Mouse (Mus musculus): ENCODE measurements around the gene Man1b1. TPM values are rescaled to one million over a fixed set of nuclear protein-coding genes. Genes with fewer than 3 reads are reported as not detected.

Gene Man1b1
- polyA plus RNA-seq, 1 experiment: 23.1 TPM

GRCm38 (mm10) chr2:25292856-25293255 lies 39.3 kb upstream of the Man1b1 start:
- Histone ChIP-seq H3K4me3 (ENCODE audit: control insufficient read depth, insufficient read depth, low read length) (no peak overlapping the region), H3K36me3 (ENCODE audit: control insufficient read depth, insufficient read depth, low read length) (no peaks in the 10 kb centered on the region), H3K27me3 (ENCODE audit: control insufficient read depth, insufficient read depth, low read length) (peaks cover 17% of the 10 kb centered on the region), H3K27ac (ENCODE audit: control insufficient read depth, insufficient read depth, low read length) (no peak overlapping the region), H3K4me1 (replicated peaks; ENCODE audit: control insufficient read depth, insufficient read depth, low read length) (no peaks in the 10 kb centered on the region)
- peak; percentile 71 for DNase-seq
- 3% methylated on average over 1 of the region's 1 CpGs for WGBS
- TF ChIP-seq POLR2A (IDR thresholded peaks at IDR 0.05; ENCODE audit: control insufficient read depth, extremely low read depth, insufficient read depth, low read length, poor library complexity) (no peak), CTCF (IDR thresholded peaks at IDR 0.05; ENCODE audit: borderline replicate concordance, control insufficient read depth, extremely low read depth, insufficient read depth, low read length, poor library complexity) (peak; percentile 77; the same call in 1 of the 2 replicates)

DNA sequence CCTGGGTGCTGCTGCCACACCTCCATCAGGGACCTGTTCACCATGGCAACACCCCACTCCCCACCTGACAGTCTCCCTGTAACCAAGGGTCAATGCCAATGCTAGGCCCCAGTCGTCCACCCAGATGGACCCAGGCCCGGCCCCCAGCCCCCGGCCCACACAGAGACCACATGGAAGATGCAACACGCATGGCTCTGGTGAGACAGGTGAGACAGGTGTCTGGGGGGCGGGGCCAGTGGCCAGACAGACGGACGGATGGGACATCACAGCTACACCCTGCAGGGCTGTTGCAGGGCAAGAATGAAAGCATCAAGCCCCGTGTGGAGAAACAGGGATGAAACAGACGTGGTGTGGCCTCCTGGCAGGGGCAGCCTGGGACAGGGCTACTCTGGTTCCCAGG lies 38.4 kb upstream of the Man1b1 start:
- Histone ChIP-seq H3K36me3 (ENCODE audit: control insufficient read depth, insufficient read depth, low read length) (no peaks in the 10 kb centered on the region), H3K4me3 (ENCODE audit: control insufficient read depth, insufficient read depth, low read length) (no peak overlapping the region), H3K4me1 (replicated peaks; ENCODE audit: control insufficient read depth, insufficient read depth, low read length) (no peaks in the 10 kb centered on the region), H3K27me3 (ENCODE audit: control insufficient read depth, insufficient read depth, low read length) (peaks cover 17% of the 10 kb centered on the region), H3K27ac (ENCODE audit: control insufficient read depth, insufficient read depth, low read length) (no peak overlapping the region)
- DNase-seq: no peak
- TF ChIP-seq POLR2A (IDR thresholded peaks at IDR 0.05; ENCODE audit: control insufficient read depth, extremely low read depth, insufficient read depth, low read length, poor library complexity) (no peak), CTCF (IDR thresholded peaks at IDR 0.05; ENCODE audit: borderline replicate concordance, control insufficient read depth, extremely low read depth, insufficient read depth, low read length, poor library complexity) (no peak)
- WGBS: 87% methylated on average over 9 of the region's 9 CpGs

GRCm38 (mm10) chr2:25297093-25297492 lies 35.0 kb upstream of the Man1b1 start:
- H3K36me3 ChIP-seq (ENCODE audit: control insufficient read depth, insufficient read depth, low read length): no peaks in the 10 kb centered on the region
- no peak overlapping the region for H3K27ac ChIP-seq (ENCODE audit: control insufficient read depth, insufficient read depth, low read length)
- no peaks in the 10 kb centered on the region for H3K4me1 ChIP-seq (replicated peaks; ENCODE audit: control insufficient read depth, insufficient read depth, low read length)
- TF ChIP-seq POLR2A (IDR thresholded peaks at IDR 0.05; ENCODE audit: control insufficient read depth, extremely low read depth, insufficient read depth, low read length, poor library complexity) (no peak), CTCF (IDR thresholded peaks at IDR 0.05; ENCODE audit: borderline replicate concordance, control insufficient read depth, extremely low read depth, insufficient read depth, low read length, poor library complexity) (no peak)
- 74% methylated on average over 8 of the region's 8 CpGs for WGBS
- no peak for DNase-seq
- H3K27me3 ChIP-seq (ENCODE audit: control insufficient read depth, insufficient read depth, low read length): peaks cover 5% of the 10 kb centered on the region
- H3K4me3 ChIP-seq (ENCODE audit: control insufficient read depth, insufficient read depth, low read length): no peak overlapping the region

GRCm38 (mm10) chr2:25298046-25298445 lies 34.1 kb upstream of the Man1b1 start:
- WGBS: 82% methylated on average over 10 of the region's 10 CpGs
- H3K4me1 ChIP-seq (replicated peaks; ENCODE audit: control insufficient read depth, insufficient read depth, low read length): no peaks in the 10 kb centered on the region
- no peak for TF ChIP-seq CTCF (IDR thresholded peaks at IDR 0.05; ENCODE audit: borderline replicate concordance, control insufficient read depth, extremely low read depth, insufficient read depth, low read length, poor library complexity)
- TF ChIP-seq POLR2A (IDR thresholded peaks at IDR 0.05; ENCODE audit: control insufficient read depth, extremely low read depth, insufficient read depth, low read length, poor library complexity): no peak
- DNase-seq: no peak
- no peaks in the 10 kb centered on the region; the same call in 1 of the 2 replicates for H3K27me3 ChIP-seq (ENCODE audit: control insufficient read depth, insufficient read depth, low read length)
- H3K4me3 ChIP-seq (ENCODE audit: control insufficient read depth, insufficient read depth, low read length): no peak overlapping the region
- no peak overlapping the region for H3K27ac ChIP-seq (ENCODE audit: control insufficient read depth, insufficient read depth, low read length)
- H3K36me3 ChIP-seq (ENCODE audit: control insufficient read depth, insufficient read depth, low read length): no peaks in the 10 kb centered on the region

GRCm38 (mm10) chr2:25303452-25303851 lies 28.7 kb upstream of the Man1b1 start:
- 53% methylated on average over 3 of the region's 3 CpGs for WGBS
- Histone ChIP-seq H3K36me3 (ENCODE audit: control insufficient read depth, insufficient read depth, low read length) (no peaks in the 10 kb centered on the region), H3K4me1 (replicated peaks; ENCODE audit: control insufficient read depth, insufficient read depth, low read length) (peaks cover 5% of the 10 kb centered on the region), H3K4me3 (ENCODE audit: control insufficient read depth, insufficient read depth, low read length) (no peak overlapping the region), H3K27me3 (ENCODE audit: control insufficient read depth, insufficient read depth, low read length) (peaks cover 3% of the 10 kb centered on the region; the same call in 1 of the 2 replicates), H3K27ac (ENCODE audit: control insufficient read depth, insufficient read depth, low read length) (no peak overlapping the region)
- DNase-seq: no peak
- TF ChIP-seq POLR2A (IDR thresholded peaks at IDR 0.05; ENCODE audit: control insufficient read depth, extremely low read depth, insufficient read depth, low read length, poor library complexity): no peak
- no peak for TF ChIP-seq CTCF (IDR thresholded peaks at IDR 0.05; ENCODE audit: borderline replicate concordance, control insufficient read depth, extremely low read depth, insufficient read depth, low read length, poor library complexity)

- no peak for DNase-seq
- Histone ChIP-seq H3K4me1 (replicated peaks; ENCODE audit: control insufficient read depth, insufficient read depth, low read length) (peaks cover 5% of the 10 kb centered on the region), H3K36me3 (ENCODE audit: control insufficient read depth, insufficient read depth, low read length) (no peaks in the 10 kb centered on the region), H3K27ac (ENCODE audit: control insufficient read depth, insufficient read depth, low read length) (no peak overlapping the region), H3K4me3 (ENCODE audit: control insufficient read depth, insufficient read depth, low read length) (no peak overlapping the region), H3K27me3 (ENCODE audit: control insufficient read depth, insufficient read depth, low read length) (peaks cover 3% of the 10 kb centered on the region; the same call in 1 of the 2 replicates)
- TF ChIP-seq CTCF (IDR thresholded peaks at IDR 0.05; ENCODE audit: borderline replicate concordance, control insufficient read depth, extremely low read depth, insufficient read depth, low read length, poor library complexity) (no peak), POLR2A (IDR thresholded peaks at IDR 0.05; ENCODE audit: control insufficient read depth, extremely low read depth, insufficient read depth, low read length, poor library complexity) (no peak)
- 68% methylated on average over 7 of the region's 7 CpGs for WGBS
Measured at GRCm38 (mm10) chr2:25303931-25304656, 28.0 kb upstream of the Man1b1 start.

Measured in thymus, adult 2 months (tissue).